Mouse (Mus musculus) midbrain, embryonic 16.5 days (tissue): Measurements from ENCODE around the gene Eef2. TPM values are rescaled to one million over a fixed set of nuclear protein-coding genes. Genes with fewer than 3 reads are reported as not detected.

ENCODE experiments used
- ATAC-seq: fragments of 200-750 bp; cut with Nextera tagmentation; 2 replicates; pipeline ENCODE4 v1.8.0; 2017; ENCODE audit warnings: moderate TSS enrichment
- H3K27ac ChIP-seq: fragments of 300-500 bp; sonication (generic); 2 replicates; pipeline ENCODE4 v1.5.1; 2014; ENCODE audit warnings: mild to moderate bottlenecking, low read length, mixed read lengths
- H3K27me3 ChIP-seq: fragments of 300-500 bp; sonication (generic); 2 replicates; pipeline ENCODE4 v1.6.1; 2014; ENCODE audit warnings: low read depth, low read length, mixed read lengths; ENCODE audit not compliant: control insufficient read depth, insufficient read depth
- H3K36me3 ChIP-seq: fragments of 300-500 bp; sonication (generic); 2 replicates; pipeline ENCODE4 v1.6.1; 2014; ENCODE audit warnings: mild to moderate bottlenecking, low read length, moderate library complexity, mixed read lengths; ENCODE audit not compliant: control insufficient read depth, insufficient read depth
- H3K4me1 ChIP-seq: fragments of 300-500 bp; sonication (generic); 2 replicates; pipeline ENCODE4 v1.6.1; 2014; ENCODE audit warnings: mild to moderate bottlenecking, low read length, mixed read lengths; ENCODE audit not compliant: control insufficient read depth, insufficient read depth
- H3K4me2 ChIP-seq: fragments of 300-500 bp; sonication (generic); 2 replicates; pipeline ENCODE4 v1.6.1; 2014; ENCODE audit warnings: mild to moderate bottlenecking, low read length, mixed read lengths
- H3K4me3 ChIP-seq: fragments of 300-500 bp; sonication (generic); 2 replicates; pipeline ENCODE4 v1.5.1; 2014; ENCODE audit warnings: low read depth, mild to moderate bottlenecking, low read length, moderate library complexity, mixed read lengths
- H3K9ac ChIP-seq: fragments of 300-500 bp; sonication (generic); 2 replicates; pipeline ENCODE4 v1.6.1; 2014; ENCODE audit warnings: low read depth, low read length, mixed read lengths
- H3K9me3 ChIP-seq: fragments of 300-500 bp; sonication (generic); replicated peaks from 2 replicates; pipeline ENCODE4 v1.6.1; 2014; ENCODE audit warnings: mild to moderate bottlenecking, low read length, mixed read lengths; ENCODE audit not compliant: control insufficient read depth, poor library complexity, severe bottlenecking
- WGBS: fragments of 180-500 bp; shearing (Covaris S2); extraction: QIAGEN DNeasy Blood & Tissue Kit; methylation state at CpG from one replicate; pipeline ENCODE4 v1.1.7; 2014; 5-methylcytosine and 5-hydroxymethylcytosine counted together
- polyA plus RNA-seq: library from polyadenylated mRNA; unstranded; fragments of >200 nt; fragmentation: Nextera tagmentation; extraction: Ambion mirVana; gene quantifications from 2 replicates; pipeline ENCODE4 v1.2.1, GENCODE M21; 2015

Eef2 gene
- 535 and 543 TPM in 2 replicates for polyA plus RNA-seq

DNA sequence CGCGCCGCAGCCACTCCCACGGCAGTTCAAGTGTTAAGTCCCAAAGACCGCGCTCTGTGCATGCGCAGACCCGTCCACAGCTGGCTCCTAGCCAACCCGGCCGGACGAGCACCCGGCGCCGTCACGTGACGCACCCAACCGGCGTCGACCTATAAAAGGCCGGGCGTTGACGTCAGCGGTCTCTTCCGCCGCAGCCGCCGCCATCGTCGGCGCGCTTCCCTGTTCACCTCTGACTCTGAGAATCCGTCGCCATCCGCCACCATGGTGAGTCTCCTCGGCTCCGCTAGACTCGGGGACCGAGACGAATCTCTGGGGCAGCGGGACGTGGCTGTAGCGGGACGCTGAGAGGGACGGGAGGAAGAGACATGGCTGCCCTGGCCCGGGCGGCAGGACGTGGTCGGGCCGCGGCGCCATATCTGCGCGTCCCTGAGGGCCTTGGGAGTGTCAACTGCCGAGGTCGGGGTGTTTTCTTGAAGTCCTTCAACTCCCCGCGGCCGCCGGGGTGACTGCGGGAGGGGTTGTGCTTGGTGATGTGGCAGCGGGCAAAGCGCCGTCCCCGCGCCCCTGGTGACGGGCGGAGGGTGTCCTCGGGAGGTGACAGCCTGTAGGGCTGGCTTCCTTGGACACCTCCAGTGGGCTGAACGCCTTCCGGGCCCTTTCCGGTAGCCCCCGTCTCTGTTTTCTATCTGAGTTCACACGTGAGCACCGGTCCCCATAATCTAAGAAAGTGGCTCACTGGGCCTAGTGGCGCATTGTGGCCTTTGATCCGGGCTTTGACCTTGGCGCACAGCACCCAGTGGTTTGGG lies at the start of gene Eef2:
Gene Eef2, plus strand, starts transcription at position 166 of the 806 bp plus-strand sequence.
- Histone ChIP-seq H3K4me1 (peaks cover 37% of the 10 kb centered on the region), H3K4me3 (peak within 1 kb of the TSS; percentile 94), H3K27ac (peak within 1 kb of the TSS; percentile 94), H3K36me3 (peaks cover 41% of the 10 kb centered on the region), H3K9me3 (no peaks in the 10 kb centered on the region), H3K9ac (peak within 1 kb of the TSS; percentile 97), H3K27me3 (no peaks in the 10 kb centered on the region), H3K4me2 (peak within 1 kb of the TSS; percentile 78)
- ATAC-seq, result peak; percentile 70
- WGBS, result under 1% methylated on average over 77 of the region's 77 CpGs

DNA sequence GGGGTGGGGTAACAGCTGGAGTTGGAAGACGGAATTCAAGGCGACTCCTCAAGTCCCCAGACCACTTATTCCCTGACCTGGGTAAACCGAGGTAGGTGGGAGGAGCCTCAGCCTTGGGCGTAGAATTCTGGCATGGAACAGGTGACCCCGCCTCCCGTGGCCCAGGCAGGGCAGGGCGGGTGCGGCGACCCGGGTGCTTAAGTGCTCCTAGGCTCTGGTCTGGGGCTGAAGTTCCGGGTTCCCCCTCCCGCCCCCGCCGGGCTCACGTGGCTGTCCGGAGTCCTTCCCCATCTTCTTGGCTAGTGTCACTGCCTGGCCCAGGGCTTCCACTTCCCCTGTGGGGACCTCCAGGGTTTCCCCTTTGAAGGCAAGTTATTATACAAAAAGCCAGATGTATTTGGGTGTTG lies 42.2 kb upstream of the Eef2 start:
- Histone ChIP-seq H3K4me3 (no peak overlapping the region), H3K27me3 (peaks cover 28% of the 10 kb centered on the region), H3K27ac (no peak overlapping the region), H3K9me3 (no peaks in the 10 kb centered on the region), H3K9ac (no peak overlapping the region), H3K4me2 (no peak overlapping the region), H3K36me3 (no peaks in the 10 kb centered on the region), H3K4me1 (peaks cover 26% of the 10 kb centered on the region)
- WGBS, result 6% methylated on average over 16 of the region's 16 CpGs
- no peak for ATAC-seq

DNA sequence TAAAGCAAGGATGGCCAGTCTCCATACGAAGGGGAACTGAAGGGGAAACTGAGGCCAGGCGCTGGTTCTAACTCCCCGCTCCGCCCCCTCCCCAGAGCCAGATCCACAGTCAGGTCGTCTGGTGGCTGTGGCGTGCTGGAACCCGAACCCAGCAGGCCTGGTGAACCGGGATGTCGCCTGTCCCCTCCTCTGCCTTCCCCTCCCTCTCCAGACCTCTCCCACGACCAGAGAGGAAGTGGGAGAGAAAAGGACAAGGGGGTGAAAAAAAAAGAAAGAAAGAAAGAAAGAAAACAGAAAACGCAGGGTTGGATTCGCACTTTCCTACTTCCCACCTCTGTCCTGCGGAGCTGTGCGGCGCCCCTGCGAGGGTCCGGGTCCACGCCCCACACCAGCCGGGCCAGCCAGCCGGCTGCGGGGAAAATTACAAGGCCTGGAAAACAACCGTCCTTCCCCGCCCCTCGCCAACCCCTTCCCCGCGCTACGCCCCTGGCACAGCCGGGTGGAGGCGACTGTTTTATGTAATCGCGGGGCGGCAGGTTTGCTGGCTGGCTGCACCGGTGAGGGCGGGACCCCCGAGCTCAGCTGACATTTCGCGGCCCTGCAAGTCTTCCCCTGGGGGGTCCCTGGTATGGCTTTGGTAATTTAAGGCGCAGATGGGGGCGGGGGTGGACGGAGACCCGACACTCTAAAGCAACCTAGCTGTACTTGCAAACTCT lies 41.3 kb upstream of the Eef2 start, which contains the start of gene Zbtb7a:
Gene Zbtb7a, plus strand, starts transcription at position 255 of the 716 bp plus-strand sequence.
- Histone ChIP-seq H3K27me3 (peaks cover 25% of the 10 kb centered on the region), H3K36me3 (no peaks in the 10 kb centered on the region), H3K4me2 (peak within 1 kb of the TSS; percentile 96), H3K4me1 (peaks cover 29% of the 10 kb centered on the region), H3K4me3 (peak within 1 kb of the TSS; percentile 90), H3K9me3 (no peaks in the 10 kb centered on the region), H3K9ac (peak within 1 kb of the TSS; percentile 92), H3K27ac (peak within 1 kb of the TSS; percentile 94)
- WGBS, result 2% methylated on average over 40 of the region's 41 CpGs
- ATAC-seq, result no peak

DNA sequence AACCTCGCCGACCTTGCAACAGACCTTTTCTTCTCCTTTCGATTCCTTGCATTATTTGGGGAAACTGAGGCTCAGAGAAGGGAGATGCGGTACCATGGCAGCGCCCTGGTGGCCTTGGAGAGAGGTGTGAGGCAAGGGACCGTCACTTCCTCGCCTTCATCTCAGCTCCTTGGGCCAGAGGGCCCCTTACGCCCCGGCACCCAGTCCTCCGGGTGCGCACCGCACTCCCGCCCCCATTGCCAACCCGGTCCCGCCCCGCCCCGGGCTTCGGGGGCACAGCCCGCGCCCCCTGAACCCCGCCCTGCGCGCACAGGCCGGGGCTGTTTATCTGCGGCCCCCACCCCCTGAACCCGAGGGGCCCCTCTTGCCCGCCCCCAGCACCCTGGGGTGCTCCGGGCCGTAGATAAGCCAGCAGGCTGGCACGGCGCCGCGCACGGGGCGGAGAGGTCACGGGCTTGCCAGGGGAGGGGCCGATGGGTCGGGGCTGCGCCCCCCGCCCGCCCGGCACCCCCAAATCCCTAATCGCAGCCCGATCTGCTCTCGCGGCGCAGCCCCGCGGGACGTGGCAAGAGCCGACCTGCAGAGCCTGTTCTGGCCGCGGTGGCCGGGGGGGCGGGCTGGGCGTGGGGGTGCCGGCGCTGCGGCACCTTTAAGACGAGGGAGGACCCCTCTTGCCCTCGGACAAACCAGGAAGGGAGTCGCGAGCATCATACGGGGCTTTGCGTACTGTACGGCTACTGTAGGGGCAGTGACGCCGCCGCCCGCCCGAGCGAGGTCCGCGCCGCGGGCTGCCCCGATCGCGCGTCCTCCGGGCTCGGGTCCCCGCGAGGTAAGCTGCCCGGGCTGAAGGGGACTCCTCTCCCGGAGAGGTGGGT lies 40.4 kb upstream of the Eef2 start:
- Histone ChIP-seq H3K9me3 (no peaks in the 10 kb centered on the region), H3K36me3 (no peaks in the 10 kb centered on the region), H3K4me2 (peak overlapping the region; percentile 96), H3K9ac (peak overlapping the region; percentile 92), H3K27ac (peak overlapping the region; percentile 94), H3K27me3 (peaks cover 25% of the 10 kb centered on the region), H3K4me3 (peak overlapping the region; percentile 90), H3K4me1 (peaks cover 34% of the 10 kb centered on the region)
- under 1% methylated on average over 71 of the region's 86 CpGs for WGBS
- ATAC-seq, result peak; percentile 26

DNA sequence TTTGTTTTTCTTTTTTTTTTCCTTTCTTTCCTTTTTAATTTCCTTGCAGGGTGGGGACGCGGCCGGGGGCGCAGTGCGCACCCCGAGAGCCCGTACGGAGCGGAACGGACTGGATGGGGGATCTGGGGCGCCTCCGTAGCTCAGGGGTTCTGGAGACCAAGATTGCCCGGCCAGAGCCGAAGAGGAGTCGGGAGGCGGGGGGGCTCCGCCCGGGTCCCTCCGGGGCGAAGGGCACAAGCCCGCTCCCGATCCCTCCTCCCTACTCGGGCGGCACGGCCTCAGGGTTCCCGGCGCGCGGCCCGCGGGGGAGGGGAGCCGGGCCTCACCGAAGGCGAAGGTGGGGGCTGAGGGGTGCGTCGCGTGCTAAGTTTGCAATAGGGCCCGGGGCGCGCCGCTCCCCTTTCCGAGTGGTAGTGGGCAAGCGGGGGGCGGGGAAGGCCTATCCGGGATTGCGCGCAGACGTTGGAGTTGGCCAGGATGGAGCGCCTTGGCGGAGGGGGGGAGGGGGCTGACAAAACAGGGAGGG lies 39.7 kb upstream of the Eef2 start:
- Histone ChIP-seq H3K27me3 (peaks cover 25% of the 10 kb centered on the region), H3K27ac (peak overlapping the region; percentile 94), H3K36me3 (no peaks in the 10 kb centered on the region), H3K4me3 (peak overlapping the region; percentile 90), H3K4me2 (peak overlapping the region; percentile 96), H3K4me1 (peaks cover 36% of the 10 kb centered on the region), H3K9me3 (no peaks in the 10 kb centered on the region), H3K9ac (peak overlapping the region; percentile 92)
- under 1% methylated on average over 36 of the region's 50 CpGs for WGBS
- ATAC-seq, result peak; percentile 47

DNA sequence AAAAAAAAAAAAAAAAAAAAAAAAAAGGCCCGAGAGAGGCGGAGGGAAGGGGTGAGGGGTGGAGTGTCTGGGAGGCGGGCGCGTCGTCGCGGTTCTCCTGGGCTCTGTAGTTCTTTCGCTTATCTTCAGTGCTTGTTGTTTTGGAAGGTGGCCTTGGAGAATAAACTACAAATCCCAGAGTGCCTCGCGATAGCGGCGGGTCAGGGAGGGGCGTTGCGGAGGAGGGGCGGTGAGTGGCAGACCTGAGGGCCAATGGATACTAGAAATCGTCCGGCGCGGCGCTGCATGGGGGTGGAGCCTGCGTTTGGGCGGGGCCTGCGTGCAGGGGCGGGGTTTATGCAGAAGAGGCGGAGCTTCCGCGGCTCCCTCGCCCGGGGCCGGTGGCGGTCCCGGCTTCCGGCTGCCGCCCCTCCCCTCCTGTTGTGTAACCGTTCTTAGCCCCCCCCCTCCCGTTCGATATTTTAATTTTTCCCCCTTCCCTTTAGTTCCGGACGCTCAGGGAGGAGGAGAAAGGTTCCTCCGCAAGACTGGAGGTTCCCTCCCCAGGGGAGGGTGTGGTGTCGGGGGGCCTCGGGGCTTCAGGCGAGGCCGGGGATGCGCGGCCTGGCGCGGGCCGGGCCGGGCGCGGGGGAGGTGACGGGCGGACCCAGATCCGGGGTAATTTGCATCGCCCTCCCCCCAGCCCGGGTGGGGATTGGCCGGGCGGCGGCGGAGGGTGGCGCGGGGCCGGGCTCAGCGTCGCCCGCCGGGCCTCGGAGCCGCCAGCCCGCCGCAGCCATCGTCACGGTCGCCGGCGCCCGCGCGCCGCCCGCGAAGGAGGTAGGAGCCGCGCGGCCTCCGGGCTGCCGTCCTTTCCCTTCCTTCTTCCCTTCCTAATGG lies 38.9 kb upstream of the Eef2 start:
- Histone ChIP-seq H3K9me3 (no peaks in the 10 kb centered on the region), H3K9ac (peak overlapping the region; percentile 88), H3K4me1 (peaks cover 39% of the 10 kb centered on the region), H3K27me3 (peaks cover 25% of the 10 kb centered on the region), H3K36me3 (no peaks in the 10 kb centered on the region), H3K4me2 (peak overlapping the region; percentile 93), H3K4me3 (peak overlapping the region; percentile 90), H3K27ac (peak overlapping the region; percentile 94)
- ATAC-seq, result peak; percentile 91
- WGBS, result under 1% methylated on average over 36 of the region's 89 CpGs

DNA sequence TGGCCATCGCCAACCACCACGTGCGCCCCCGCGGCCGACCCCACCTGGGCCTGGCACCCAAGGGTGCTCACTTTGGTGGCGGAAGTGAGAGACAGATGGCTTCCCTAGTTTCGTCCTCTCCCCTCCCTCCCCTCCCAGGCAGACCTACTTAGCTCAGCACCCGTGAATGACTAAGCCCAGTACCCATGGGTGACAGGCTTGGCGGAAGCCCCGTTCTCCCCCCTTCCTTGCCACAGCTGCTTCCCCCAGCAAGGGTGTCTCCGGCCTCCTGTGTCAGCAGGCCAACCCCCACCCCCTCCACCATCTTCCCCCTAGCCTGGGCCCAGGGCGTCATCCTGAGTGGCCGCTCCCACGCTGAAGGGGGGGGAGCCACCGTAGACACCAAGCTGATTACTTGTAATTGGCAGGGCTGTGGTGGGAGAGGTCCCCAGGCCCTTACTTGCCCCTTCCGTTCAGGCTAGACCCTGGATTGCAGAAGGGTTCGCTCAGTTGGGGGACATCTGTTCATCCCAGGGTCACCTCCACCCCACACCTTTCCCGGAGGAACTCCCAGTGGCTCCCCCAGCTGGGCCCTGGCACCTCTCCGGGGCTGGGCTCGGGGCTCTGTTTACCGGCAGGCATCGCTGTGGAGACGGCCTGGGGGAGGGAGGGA lies 38.2 kb upstream of the Eef2 start:
- peaks cover 39% of the 10 kb centered on the region for H3K4me1 ChIP-seq
- H3K27ac ChIP-seq, result peak overlapping the region; percentile 85

More for the DNA sequence above, 38.2 kb upstream of the Eef2 start:
- Histone ChIP-seq H3K4me3 (peak overlapping the region; percentile 90), H3K36me3 (no peaks in the 10 kb centered on the region), H3K9me3 (no peaks in the 10 kb centered on the region), H3K27me3 (peaks cover 20% of the 10 kb centered on the region), H3K4me2 (peak overlapping the region; percentile 93), H3K9ac (peak overlapping the region; percentile 88)
- ATAC-seq, result no peak
- WGBS, result 1% methylated on average over 22 of the region's 24 CpGs
